Mouse (Mus musculus): ENCODE data around the gene Amigo1. TPM values are rescaled to one million over a fixed set of nuclear protein-coding genes. Genes with fewer than 3 reads are reported as not detected.

Amigo1 gene
- polyA plus RNA-seq, 1 experiment from 2014 or later: 4.3 TPM

DNA sequence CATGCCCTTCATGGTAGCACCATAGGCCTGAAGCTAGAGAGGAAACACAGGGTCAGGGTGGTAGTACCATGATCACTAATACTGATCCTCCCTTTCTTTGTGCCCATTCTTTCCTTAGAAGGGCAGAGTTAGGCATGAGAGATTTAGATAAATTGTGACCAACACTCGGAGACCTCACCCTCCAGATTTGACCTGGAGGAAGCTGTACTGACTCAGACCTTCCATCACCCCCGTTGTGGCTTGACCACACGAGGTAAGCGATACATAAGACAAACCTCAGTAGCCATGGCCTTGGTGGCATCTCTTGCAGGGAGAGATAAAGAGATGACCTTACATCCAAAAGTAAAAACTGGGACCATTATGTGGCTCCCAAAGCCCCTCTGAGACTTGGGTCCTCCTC, 9.2 kb downstream of the Amigo1 start:
- H3K36me3 ChIP-seq (ENCODE audit: control insufficient read depth, insufficient read depth, low read length): no peaks in the 10 kb centered on the region
- H3K27ac ChIP-seq (ENCODE audit: low read depth, low read length): no peak overlapping the region
- 94% methylated on average over 4 of the region's 4 CpGs for WGBS
- H3K9me3 ChIP-seq (ENCODE audit: control insufficient read depth, low read length): no peaks in the 10 kb centered on the region
- H3K4me3 ChIP-seq (ENCODE audit: low read depth, low read length): no peak overlapping the region
- no peaks in the 10 kb centered on the region for H3K27me3 ChIP-seq (ENCODE audit: control insufficient read depth, insufficient read depth, low read length)
- no peak overlapping the region for H3K4me2 ChIP-seq
- no peak overlapping the region for H3K9ac ChIP-seq (ENCODE audit: low read length)
- H3K4me1 ChIP-seq (ENCODE audit: control insufficient read depth, insufficient read depth, low read length): peaks cover 11% of the 10 kb centered on the region
- DNase-seq (ENCODE audit: low spot score, missing footprints) (no peak), ATAC-seq (ENCODE audit: low FRiP score) (no peak)

DNA sequence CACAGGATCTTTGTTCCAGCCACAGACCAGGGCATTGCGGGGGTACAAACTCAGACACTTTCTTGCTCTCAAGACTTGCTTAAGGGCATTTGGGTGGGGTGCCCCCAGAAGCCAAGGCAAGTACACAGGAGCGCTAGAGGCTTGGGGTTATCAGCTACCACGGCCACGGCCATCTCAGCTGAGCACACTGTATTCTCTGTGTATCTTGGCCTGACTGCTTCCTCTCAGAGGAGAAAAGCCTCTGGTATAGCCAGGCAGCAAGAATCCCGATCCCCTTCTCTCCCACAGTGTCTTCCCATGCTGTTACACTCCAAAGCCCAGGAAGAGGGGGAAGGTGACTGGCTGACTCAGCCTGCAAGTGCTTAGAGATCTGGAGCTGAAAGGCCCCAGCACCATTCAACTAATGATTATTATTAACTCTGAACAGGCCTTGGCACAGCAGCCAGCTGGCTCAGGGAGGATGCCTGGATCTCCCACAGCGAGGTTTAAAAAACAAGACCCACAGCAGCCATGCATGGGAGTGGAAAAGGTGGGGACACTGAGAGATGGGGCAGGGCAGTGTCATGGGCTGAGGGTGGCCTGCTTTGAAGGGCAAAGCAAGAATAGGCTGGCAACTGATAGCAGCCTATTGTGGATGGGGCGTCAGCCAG, 9.9 kb downstream of the Amigo1 start:
- H3K27me3 ChIP-seq (ENCODE audit: control insufficient read depth, insufficient read depth, low read length): no peaks in the 10 kb centered on the region
- no peaks in the 10 kb centered on the region for H3K9me3 ChIP-seq (ENCODE audit: control insufficient read depth, low read length)
- ATAC-seq (ENCODE audit: low FRiP score) (no peak), DNase-seq (ENCODE audit: low spot score, missing footprints) (no peak)
- peaks cover 14% of the 10 kb centered on the region for H3K4me1 ChIP-seq (ENCODE audit: control insufficient read depth, insufficient read depth, low read length)
- H3K27ac ChIP-seq (ENCODE audit: low read depth, low read length): peak overlapping the region; percentile 11; the same call in 1 of the 2 replicates
- no peak overlapping the region for H3K4me2 ChIP-seq
- WGBS: 82% methylated on average over 7 of the region's 7 CpGs
- H3K9ac ChIP-seq (ENCODE audit: low read length): no peak overlapping the region; the same call in 1 of the 2 replicates
- no peaks in the 10 kb centered on the region for H3K36me3 ChIP-seq (ENCODE audit: control insufficient read depth, insufficient read depth, low read length)
- no peak overlapping the region for H3K4me3 ChIP-seq (ENCODE audit: low read depth, low read length)

DNA sequence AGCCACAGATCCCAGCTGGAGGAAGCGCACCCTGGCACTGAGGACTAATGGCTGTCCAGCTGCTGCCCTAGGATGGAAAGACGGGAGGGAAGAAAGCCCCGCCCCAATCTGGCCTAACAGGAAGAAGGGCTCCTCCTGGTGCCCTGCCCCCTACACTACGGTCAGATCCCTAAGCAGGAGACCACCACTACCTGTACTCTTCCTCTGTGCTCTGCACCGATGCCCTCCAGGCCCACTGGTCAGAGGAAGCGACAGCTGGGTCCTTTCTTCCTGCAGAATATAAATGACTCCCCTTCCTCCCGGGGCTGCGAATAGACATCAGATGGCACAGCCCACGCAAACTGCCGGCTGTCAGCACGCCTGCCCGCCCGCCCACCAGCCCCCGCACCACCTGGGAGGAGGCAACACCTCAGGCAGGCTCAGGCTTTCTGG, 10.9 kb downstream of the Amigo1 start:
- H3K9ac ChIP-seq (ENCODE audit: low read length): no peak overlapping the region

DNA sequence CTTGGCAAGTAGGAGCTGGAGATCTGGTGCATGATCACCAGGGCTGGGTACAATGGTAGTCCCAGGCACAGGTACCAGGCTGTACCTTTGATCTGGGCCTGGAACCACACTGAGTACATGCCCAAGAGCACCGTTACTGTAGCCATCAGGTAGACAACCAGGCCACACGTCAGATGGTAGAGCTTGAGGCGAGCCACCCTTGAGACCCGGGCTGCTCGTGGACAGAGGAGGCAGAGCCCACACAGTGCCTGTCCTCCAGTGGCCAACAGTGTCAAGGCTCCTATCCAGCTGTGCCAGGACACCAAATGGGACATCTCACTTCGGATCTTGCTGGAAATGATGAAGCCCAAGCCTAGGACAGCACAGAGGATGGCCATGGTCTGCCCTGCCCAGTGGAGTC, 13.1 kb downstream of the Amigo1 start:
- DNase-seq (ENCODE audit: low spot score, missing footprints) (no peak), ATAC-seq (ENCODE audit: low FRiP score) (no peak)
- no peak overlapping the region for H3K9ac ChIP-seq (ENCODE audit: low read length)
- H3K27me3 ChIP-seq (ENCODE audit: control insufficient read depth, insufficient read depth, low read length): no peaks in the 10 kb centered on the region
- H3K27ac ChIP-seq (ENCODE audit: low read depth, low read length): no peak overlapping the region
- H3K36me3 ChIP-seq (ENCODE audit: control insufficient read depth, insufficient read depth, low read length): peaks cover 8% of the 10 kb centered on the region; the same call in 1 of the 2 replicates
- no peak overlapping the region for H3K4me3 ChIP-seq (ENCODE audit: low read depth, low read length)
- no peaks in the 10 kb centered on the region for H3K9me3 ChIP-seq (ENCODE audit: control insufficient read depth, low read length)
- peaks cover 17% of the 10 kb centered on the region for H3K4me1 ChIP-seq (ENCODE audit: control insufficient read depth, insufficient read depth, low read length)
- H3K4me2 ChIP-seq: no peak overlapping the region
- 91% methylated on average over 6 of the region's 6 CpGs for WGBS

More for the DNA sequence above, 10.9 kb downstream of the Amigo1 start:
- WGBS: 24% methylated on average over 14 of the region's 14 CpGs
- peak overlapping the region; percentile 35; the same call in 1 of the 2 replicates for H3K27ac ChIP-seq (ENCODE audit: low read depth, low read length)
- H3K9me3 ChIP-seq (ENCODE audit: control insufficient read depth, low read length): no peaks in the 10 kb centered on the region
- no peaks in the 10 kb centered on the region for H3K27me3 ChIP-seq (ENCODE audit: control insufficient read depth, insufficient read depth, low read length)
- no peaks in the 10 kb centered on the region for H3K36me3 ChIP-seq (ENCODE audit: control insufficient read depth, insufficient read depth, low read length)
- H3K4me1 ChIP-seq (ENCODE audit: control insufficient read depth, insufficient read depth, low read length): peaks cover 17% of the 10 kb centered on the region
- no peak for DNase-seq (ENCODE audit: low spot score, missing footprints)
- H3K4me3 ChIP-seq (ENCODE audit: low read depth, low read length): no peak overlapping the region
- H3K4me2 ChIP-seq: no peak overlapping the region
- ATAC-seq (ENCODE audit: low FRiP score): peak; percentile 34

DNA sequence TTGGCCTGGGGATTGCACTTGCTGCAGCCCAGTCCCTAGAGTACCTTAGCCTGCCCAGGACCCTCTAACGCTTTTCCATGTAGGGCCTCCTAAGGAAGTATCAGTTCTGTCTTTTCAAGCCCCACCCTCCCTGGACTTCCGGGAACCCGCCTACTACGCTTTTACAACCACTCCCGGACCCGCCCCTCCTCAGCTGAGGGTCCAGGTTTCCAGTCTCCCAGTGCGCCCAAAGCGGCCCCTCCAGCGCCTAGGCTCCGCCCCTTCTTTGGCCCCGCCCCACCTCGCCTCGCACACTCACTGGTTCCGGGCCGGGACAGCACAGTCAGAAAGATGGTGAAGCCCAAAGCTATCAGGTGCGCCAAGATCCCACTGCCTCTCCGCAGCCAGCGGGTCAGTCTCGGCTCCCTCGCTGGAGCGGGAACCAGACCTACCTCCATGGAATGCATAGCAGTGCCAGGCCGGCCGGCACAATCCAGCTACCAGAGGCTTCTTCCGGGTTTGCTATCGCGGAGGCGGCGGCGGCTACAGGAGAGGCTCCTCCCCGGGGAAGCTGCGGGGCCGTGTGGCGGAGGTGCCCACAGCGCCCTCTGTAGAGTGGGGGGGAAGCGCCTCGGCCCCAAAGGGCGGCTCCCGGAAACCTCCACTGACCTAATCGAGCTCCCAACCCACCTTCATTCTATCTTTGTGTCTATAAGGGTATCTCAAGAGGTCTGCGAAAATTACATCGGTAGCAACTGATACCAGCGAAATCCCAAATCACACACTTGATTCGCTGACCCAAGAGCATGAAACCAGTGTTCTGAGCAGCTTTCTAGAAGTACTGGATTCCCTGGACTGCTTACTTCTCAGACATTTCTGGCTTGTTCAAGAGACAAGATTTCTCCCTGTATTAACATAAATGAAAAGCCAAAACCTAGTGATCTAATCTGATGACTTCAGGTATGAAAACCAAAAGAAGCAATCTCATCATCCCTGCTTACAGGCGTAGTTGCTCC, 14.5 kb downstream of the Amigo1 start, which contains the start of gene Cyb561d1:
TSS of gene Cyb561d1 (minus strand) at position 884 of the 995 bp plus-strand sequence.
- H3K4me1 ChIP-seq (ENCODE audit: control insufficient read depth, insufficient read depth, low read length): peaks cover 17% of the 10 kb centered on the region
- peak within 1 kb of the TSS; percentile 64 for H3K4me2 ChIP-seq
- peak; percentile 94 for ATAC-seq (ENCODE audit: low FRiP score)
- peaks cover 13% of the 10 kb centered on the region for H3K36me3 ChIP-seq (ENCODE audit: control insufficient read depth, insufficient read depth, low read length)
- DNase-seq (ENCODE audit: low spot score, missing footprints): peak; percentile 99
- no peaks in the 10 kb centered on the region for H3K9me3 ChIP-seq (ENCODE audit: control insufficient read depth, low read length)
- peak within 1 kb of the TSS; percentile 70 for H3K4me3 ChIP-seq (ENCODE audit: low read depth, low read length)
- peak within 1 kb of the TSS; percentile 75 for H3K27ac ChIP-seq (ENCODE audit: low read depth, low read length)
- no peaks in the 10 kb centered on the region for H3K27me3 ChIP-seq (ENCODE audit: control insufficient read depth, insufficient read depth, low read length)
- WGBS: 4% methylated on average over 44 of the region's 44 CpGs
- H3K9ac ChIP-seq (ENCODE audit: low read length): peak within 1 kb of the TSS; percentile 75

DNA sequence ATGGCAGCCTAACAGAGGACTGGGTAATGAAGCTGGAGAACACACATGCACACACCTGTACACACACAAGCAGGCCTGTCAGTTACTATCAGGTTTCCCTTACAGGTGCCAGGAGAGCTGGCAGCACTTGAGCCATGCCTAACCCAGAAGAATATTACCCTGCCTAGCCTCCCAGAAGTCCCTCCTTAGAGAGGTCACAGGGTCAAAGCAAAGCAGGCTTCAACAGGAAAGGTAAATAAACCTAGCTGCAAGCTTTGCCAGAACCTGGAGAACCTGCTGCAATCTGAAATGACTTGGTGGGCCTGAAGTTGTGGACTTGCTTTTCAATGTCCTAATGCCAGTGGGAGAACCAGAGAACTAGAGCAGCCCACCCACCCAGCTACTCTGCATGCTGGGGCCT, 16.4 kb downstream of the Amigo1 start:
- Histone ChIP-seq H3K9ac (ENCODE audit: low read length) (no peak overlapping the region), H3K4me1 (ENCODE audit: control insufficient read depth, insufficient read depth, low read length) (peaks cover 10% of the 10 kb centered on the region), H3K27me3 (ENCODE audit: control insufficient read depth, insufficient read depth, low read length) (no peaks in the 10 kb centered on the region), H3K4me2 (no peak overlapping the region), H3K36me3 (ENCODE audit: control insufficient read depth, insufficient read depth, low read length) (peaks cover 17% of the 10 kb centered on the region), H3K27ac (ENCODE audit: low read depth, low read length) (no peak overlapping the region), H3K9me3 (ENCODE audit: control insufficient read depth, low read length) (no peaks in the 10 kb centered on the region), H3K4me3 (ENCODE audit: low read depth, low read length) (no peak overlapping the region)
- ATAC-seq (ENCODE audit: low FRiP score) (no peak), DNase-seq (ENCODE audit: low spot score, missing footprints) (no peak)

DNA sequence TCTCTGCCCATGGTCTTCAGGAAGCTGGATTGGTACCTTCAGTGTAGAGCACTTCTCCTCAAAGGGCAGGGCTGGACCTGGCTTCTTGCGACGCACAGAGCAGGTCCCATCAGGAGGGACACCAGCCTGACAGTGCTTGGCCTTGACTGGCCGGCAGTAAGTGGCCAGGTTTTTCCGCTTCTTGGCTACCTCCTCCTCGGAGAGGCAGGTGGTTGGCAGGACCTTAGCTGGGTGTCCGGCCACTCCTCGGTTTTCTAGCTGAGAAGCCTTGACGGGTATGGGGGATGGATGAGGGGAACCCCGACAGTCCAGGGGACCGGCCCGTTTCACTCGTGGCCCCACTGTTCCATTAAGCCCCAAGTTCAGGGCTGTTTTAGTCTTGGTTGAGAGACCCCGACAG, 17.1 kb downstream of the Amigo1 start:
- 95% methylated on average over 13 of the region's 13 CpGs for WGBS
- no peaks in the 10 kb centered on the region for H3K9me3 ChIP-seq (ENCODE audit: control insufficient read depth, low read length)
- H3K36me3 ChIP-seq (ENCODE audit: control insufficient read depth, insufficient read depth, low read length): peaks cover 17% of the 10 kb centered on the region
- H3K4me1 ChIP-seq (ENCODE audit: control insufficient read depth, insufficient read depth, low read length): peaks cover 10% of the 10 kb centered on the region
- no peak overlapping the region for H3K27ac ChIP-seq (ENCODE audit: low read depth, low read length)
- no peak overlapping the region for H3K4me3 ChIP-seq (ENCODE audit: low read depth, low read length)
- H3K9ac ChIP-seq (ENCODE audit: low read length): no peak overlapping the region
- DNase-seq (ENCODE audit: low spot score, missing footprints) (no peak), ATAC-seq (ENCODE audit: low FRiP score) (no peak)
- no peaks in the 10 kb centered on the region for H3K27me3 ChIP-seq (ENCODE audit: control insufficient read depth, insufficient read depth, low read length)
- no peak overlapping the region for H3K4me2 ChIP-seq

DNA sequence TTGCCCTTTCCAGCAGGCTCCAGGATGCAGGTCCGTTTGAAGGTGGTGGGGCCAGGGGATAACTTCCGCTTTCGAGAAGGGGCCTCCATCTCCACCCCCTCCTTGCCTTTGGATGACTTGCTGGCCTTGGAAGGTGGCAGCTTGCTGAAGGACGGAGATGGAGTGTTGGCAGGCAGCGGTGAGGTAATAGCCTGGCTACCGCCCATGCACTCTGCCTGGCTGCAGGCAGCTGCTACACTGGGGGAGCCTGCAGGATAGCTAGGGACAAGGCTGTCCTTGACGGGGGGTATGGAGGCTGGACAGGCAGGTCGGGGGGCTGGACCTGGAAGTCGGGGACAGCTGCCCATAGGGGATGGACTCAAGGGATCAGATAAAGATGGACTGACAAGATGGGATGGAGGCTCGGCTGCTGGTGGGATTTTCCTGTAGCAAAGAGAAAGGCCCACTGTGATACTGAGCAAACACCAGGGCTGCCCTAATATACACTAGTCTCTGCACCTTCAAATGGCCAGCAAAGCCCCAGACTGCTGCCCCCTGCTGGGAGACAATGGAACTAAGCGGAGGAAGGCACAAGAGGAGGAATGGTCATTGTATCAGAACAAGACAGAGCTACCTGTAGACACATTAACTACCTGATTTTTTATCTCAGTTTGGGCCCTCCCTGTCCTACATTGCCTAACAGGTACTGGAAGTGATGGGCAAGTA, 17.6 kb downstream of the Amigo1 start:
- peaks cover 13% of the 10 kb centered on the region for H3K4me1 ChIP-seq (ENCODE audit: control insufficient read depth, insufficient read depth, low read length)
- ATAC-seq (ENCODE audit: low FRiP score): no peak
- no peaks in the 10 kb centered on the region for H3K9me3 ChIP-seq (ENCODE audit: control insufficient read depth, low read length)
- WGBS: 89% methylated on average over 11 of the region's 11 CpGs
- no peak overlapping the region for H3K27ac ChIP-seq (ENCODE audit: low read depth, low read length)
- peak; percentile 96 for DNase-seq (ENCODE audit: low spot score, missing footprints)
- no peaks in the 10 kb centered on the region for H3K27me3 ChIP-seq (ENCODE audit: control insufficient read depth, insufficient read depth, low read length)
- no peak overlapping the region for H3K9ac ChIP-seq (ENCODE audit: low read length)
- peaks cover 17% of the 10 kb centered on the region for H3K36me3 ChIP-seq (ENCODE audit: control insufficient read depth, insufficient read depth, low read length)
- no peak overlapping the region for H3K4me3 ChIP-seq (ENCODE audit: low read depth, low read length)
- no peak overlapping the region for H3K4me2 ChIP-seq

Measured in midbrain, embryonic 11.5 days (tissue).